Mouse (Mus musculus) v-Abl transformed pro-B cells (cell line): ENCODE data around the gene Olfr785.
"Not testable (repeated sequence)": the region's sequence is repeated elsewhere in the genome, so short reads cannot be mapped to it uniquely, and the experiment has no call there.

Experiments
- in situ Hi-C, 2 experiments: fragments of 400-800 bp; cut with MboI; formaldehyde crosslinking; loops; one replicate each; pipeline ENCODE4 v1.15.1; 2025; ENCODE audit not compliant: unreplicated experiment in 2 of 2

Olfr785 gene

DNA sequence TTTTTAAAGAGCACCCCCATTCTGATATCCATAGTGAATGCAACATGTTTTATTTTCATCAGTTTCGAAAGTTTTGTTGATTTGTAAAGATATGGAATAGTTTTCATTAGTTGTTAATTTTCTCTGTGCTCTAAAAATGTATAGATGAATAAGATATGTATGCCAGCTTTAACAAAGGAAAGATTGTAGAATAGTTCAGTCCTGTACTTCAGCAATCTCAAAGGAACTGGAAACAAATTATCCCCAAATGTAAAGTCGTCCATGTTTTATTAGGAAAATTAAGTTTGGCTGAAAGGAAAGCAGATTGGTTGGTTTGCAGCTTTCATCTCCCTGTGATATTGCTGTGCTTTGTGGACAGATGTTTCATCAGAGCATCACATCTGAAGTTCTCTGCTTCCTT lies at the start of gene Olfr785:
Gene Olfr785 (plus strand): TSS at position 301 of the 400 bp plus-strand sequence.
- in situ Hi-C loops = no loop called here

DNA sequence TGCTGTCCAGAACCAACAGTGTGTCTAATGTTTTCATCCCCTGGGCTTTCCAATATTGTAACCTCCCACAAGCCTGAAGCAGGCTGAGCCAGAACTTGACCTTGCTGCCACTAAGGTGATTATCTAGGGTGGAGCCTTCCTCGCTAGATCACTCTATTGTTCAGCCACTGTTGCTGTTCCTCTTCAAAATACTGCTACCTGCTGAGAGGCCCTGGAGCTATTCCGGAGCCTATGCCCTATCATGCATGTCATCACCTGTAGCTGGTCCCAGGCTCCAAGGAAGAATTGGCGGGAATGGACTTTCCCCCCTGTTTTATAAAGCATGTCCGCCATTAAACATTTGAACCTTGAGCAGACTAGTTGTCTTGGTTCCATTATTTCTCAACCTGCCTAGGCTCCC lies 48.7 kb upstream of the Olfr785 start:
- in situ Hi-C loops = not testable (repeated sequence)

DNA sequence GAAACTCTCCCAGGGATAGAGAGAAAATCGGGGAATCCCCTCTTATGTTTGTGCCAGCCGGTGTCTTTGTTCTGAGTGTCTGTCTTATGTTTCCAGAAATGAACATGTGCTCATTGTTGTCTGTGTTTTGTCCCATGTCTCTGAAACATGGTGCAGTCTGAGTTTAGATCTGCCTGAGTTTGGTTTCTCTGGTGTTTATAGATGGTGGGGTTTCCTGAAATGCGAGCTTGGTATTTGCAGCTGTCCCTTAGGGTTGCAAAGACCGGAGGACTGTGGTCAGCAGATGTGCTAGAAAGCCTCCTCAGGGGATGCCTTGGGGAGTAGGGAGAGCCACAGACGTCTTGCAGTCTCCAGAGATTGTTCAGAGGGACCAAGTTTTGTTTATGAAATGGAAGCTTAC lies 47.9 kb upstream of the Olfr785 start:
- in situ Hi-C loops = no loop called here

DNA sequence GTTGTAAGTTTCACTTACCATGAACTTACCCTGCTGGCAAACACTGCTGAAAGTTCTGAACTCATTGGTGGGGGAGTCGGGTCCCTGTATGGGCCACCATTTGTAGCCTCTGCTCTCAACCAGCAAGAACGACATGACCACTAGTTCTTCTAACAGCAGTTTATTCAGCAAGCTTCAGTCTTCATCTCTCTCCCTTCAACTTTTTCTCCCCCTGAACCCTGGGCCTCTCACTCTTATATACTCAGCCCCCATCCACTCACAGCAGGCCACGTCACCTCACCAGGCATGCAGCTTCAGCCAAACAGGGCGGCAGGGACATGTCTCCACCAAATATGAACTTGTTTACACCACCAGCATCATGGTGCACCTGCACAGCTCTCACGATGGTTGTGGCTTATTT lies 31.2 kb upstream of the Olfr785 start:
- in situ Hi-C loops = not testable (repeated sequence)

DNA sequence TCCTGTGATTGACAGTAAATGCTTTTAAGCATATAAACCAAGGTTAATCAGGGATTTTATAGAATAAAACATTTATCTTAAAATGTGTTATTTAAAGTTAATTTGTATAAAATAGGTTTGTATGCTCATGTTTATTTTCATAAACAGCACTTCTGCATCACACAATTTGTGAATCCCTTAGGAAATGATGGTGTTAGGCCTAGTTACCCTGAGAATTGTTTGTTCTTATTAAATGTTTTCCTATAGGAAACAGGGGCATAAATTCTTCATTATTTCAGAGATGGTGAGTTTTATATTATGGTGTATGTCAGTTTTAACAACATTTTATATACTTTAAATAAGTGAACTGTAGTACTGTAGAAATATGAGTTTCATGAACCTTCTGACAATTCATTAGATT lies 21.4 kb upstream of the Olfr785 start, which contains the start of gene Olfr784:
Gene Olfr784 (plus strand): TSS at position 301 of the 400 bp plus-strand sequence.
- in situ Hi-C loops = loop anchor here in 1 of 2 experiments (10.0 kb wide), 1 partner anchor 359 kb away; no protein-coding TSS in a partner anchor

DNA sequence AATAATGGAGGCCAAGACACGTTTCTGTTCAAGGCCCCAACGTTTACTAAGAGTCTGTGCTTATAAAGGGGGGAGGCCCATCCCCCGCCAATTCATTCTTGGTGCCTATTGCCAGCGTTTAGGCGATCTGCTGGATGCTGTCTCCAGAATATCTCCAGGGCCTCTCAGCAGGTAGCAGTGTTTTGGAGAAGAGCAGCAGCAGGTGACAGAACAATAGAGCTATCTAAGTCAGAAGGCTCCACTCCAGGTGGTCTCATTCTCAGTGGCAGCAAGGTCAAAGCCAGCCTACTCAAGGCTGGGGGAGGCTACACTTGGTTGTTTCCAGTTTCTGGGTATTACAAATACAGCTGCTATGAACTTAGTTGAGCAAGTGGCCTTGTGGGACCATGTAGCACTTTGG lies 4.3 kb upstream of the Olfr785 start:
- in situ Hi-C loops = no loop called here

DNA sequence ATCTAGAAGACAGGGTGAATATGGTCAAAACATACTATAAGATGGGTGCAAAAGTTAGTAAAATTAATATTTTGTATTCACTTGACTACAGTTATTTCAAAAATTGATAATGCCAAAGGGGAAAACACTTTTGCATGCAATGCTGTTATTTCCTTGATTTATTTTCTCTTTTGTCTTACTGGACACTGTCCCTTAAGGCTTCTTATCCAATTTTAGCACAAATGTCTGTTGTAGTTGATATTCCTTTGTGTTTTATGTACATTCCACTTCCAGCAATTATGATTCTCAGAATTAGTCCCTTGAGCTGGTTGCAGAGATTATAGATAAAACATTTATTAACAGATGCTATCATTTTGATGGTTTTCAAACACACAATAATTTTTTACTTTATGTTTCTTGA lies 21.8 kb downstream of the Olfr785 start, which contains the start of gene Olfr786:
Gene Olfr786 (plus strand): TSS at position 301 of the 400 bp plus-strand sequence.
- in situ Hi-C loops = no loop called here
